Mouse (Mus musculus) heart, embryonic 14.5 days (tissue): ENCODE measurements around the gene Xdh. TPM values are rescaled to one million over a fixed set of nuclear protein-coding genes. Genes with fewer than 3 reads are reported as not detected.
"Not testable (repeated sequence)": the region's sequence is repeated elsewhere in the genome, so short reads cannot be mapped to it uniquely, and the experiment has no call there.

ENCODE experiments used
- ATAC-seq: fragments of 200-750 bp; cut with Nextera tagmentation; 2 replicates; pipeline ENCODE4 v1.8.0; 2017; ENCODE audit warnings: low read depth, moderate TSS enrichment; ENCODE audit not compliant: insufficient number of reproducible peaks, insufficient read depth, low FRiP score
- H3K27ac ChIP-seq, 2 experiments: fragments of 200-500 bp in 1 of 2; fragments of 300-500 bp in 1 of 2; sonication (generic) in 1 of 2; replicated peaks in 1 of 2; 2 replicates each; pipeline ENCODE4 v1.5.1; 2012 to 2014; ENCODE audit warnings: low read depth in 2 of 2, low read length in 2 of 2, control low read depth in 1 of 2, mild to moderate bottlenecking in 1 of 2, mixed read lengths in 1 of 2; ENCODE audit not compliant: control insufficient read depth in 1 of 2, insufficient read depth in 1 of 2
- H3K27me3 ChIP-seq: fragments of 300-500 bp; sonication (generic); 2 replicates; pipeline ENCODE4 v1.6.1; 2014; ENCODE audit warnings: mild to moderate bottlenecking, low read length, control low read depth; ENCODE audit not compliant: control insufficient read depth, insufficient read depth
- H3K36me3 ChIP-seq: fragments of 300-500 bp; sonication (generic); 2 replicates; pipeline ENCODE4 v1.6.1; 2014; ENCODE audit warnings: mild to moderate bottlenecking, control low read depth, low read length, mixed read lengths; ENCODE audit not compliant: control insufficient read depth, insufficient read depth
- H3K4me1 ChIP-seq, 2 experiments: fragments of 200-500 bp in 1 of 2; fragments of 300-500 bp in 1 of 2; sonication (generic) in 1 of 2; 2 replicates each; pipeline ENCODE4 v1.6.1; 2012 to 2014; ENCODE audit warnings: low read length in 2 of 2, control low read depth in 1 of 2, mixed read lengths in 1 of 2; ENCODE audit not compliant: control insufficient read depth in 2 of 2, insufficient read depth in 2 of 2
- H3K4me2 ChIP-seq: fragments of 300-500 bp; sonication (generic); 2 replicates; pipeline ENCODE4 v1.6.1; 2014; ENCODE audit warnings: mild to moderate bottlenecking, low read length
- H3K4me3 ChIP-seq, 2 experiments: fragments of 200-500 bp in 1 of 2; fragments of 300-500 bp in 1 of 2; sonication (generic) in 1 of 2; 2 replicates each; pipeline ENCODE4 v1.5.1; 2012 to 2014; ENCODE audit warnings: low read length in 2 of 2, mild to moderate bottlenecking in 2 of 2, control low read depth in 1 of 2, low read depth in 1 of 2, moderate library complexity in 1 of 2; ENCODE audit not compliant: control insufficient read depth in 1 of 2, insufficient read depth in 1 of 2
- H3K9ac ChIP-seq: fragments of 300-500 bp; sonication (generic); 2 replicates; pipeline ENCODE4 v1.6.1; 2014; ENCODE audit warnings: mild to moderate bottlenecking, low read length
- H3K9me3 ChIP-seq: fragments of 300-500 bp; sonication (generic); 2 replicates; pipeline ENCODE4 v1.6.1; 2016; ENCODE audit warnings: low read length, control low read depth; ENCODE audit not compliant: control insufficient read depth
- WGBS: fragments of 180-500 bp; shearing (Covaris S2); extraction: QIAGEN DNeasy Blood & Tissue Kit; methylation state at CpG from one replicate; pipeline ENCODE4 v1.1.7; 2014; 5-methylcytosine and 5-hydroxymethylcytosine counted together
- polyA plus RNA-seq: library from polyadenylated mRNA; unstranded; fragments of >200 nt; fragmentation: Nextera tagmentation; extraction: Ambion mirVana; gene quantifications from 2 replicates; pipeline ENCODE4 v1.2.1, GENCODE M21; 2014

The Xdh gene
- polyA plus RNA-seq, 1 experiment from 2014 or later, result 0.96 TPM

DNA sequence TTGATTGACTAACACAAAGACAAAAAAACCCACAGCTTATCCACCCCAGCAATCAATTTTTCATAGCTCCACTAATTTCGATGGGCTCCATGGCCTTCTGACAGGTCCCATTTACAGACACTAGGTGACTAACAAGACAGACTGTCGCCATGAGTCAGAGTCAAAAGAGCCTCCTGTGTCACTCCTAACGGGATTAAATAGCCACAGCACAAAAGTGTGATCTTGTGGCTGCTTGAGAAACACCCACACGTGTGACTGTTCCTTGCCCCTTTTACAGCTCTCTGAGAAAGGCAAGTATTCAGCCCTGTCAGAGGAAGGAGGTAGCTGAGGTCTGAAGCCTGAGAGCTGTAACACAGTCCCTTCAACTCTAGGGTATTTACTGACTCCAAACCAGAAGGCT, 96.3 kb downstream of the Xdh start:
- H3K27ac ChIP-seq, result no peak overlapping the region
- 0 out of 2 replicates have a peak, but pooled peaks cover 5% of the 10 kb centered on the region for H3K27me3 ChIP-seq
- H3K4me1 ChIP-seq, result peaks cover 7 to 8% of the 10 kb centered on the region in 2 experiments; a peak in 2 of 4 replicates
- no peak overlapping the region for H3K9ac ChIP-seq
- no peaks in the 10 kb centered on the region for H3K36me3 ChIP-seq
- no peak for ATAC-seq
- H3K9me3 ChIP-seq, result peaks cover 8% of the 10 kb centered on the region; the same call in 1 of the 2 replicates
- H3K4me2 ChIP-seq, result no peak overlapping the region
- no peak overlapping the region for H3K4me3 ChIP-seq
- WGBS, result 70% methylated on average over 4 of the region's 4 CpGs

DNA sequence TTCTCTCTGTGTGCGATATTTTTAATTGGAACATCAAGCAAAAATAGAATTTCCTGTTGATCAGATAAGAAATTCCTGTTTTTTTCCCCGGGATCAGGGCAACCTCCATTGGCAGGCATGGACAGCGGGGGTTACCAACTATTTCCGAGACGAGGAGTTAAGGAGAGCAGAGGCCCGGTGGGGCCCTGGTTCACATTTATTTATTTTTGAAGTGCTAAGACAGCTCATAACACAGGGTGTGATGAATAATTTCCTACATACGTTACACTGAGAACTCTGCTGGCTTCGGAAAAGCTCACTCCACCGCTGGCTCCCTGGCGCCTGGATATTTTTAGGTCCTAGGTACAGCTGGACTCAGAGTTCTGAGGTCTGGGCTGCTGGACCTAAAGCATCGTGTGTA, 97.0 kb downstream of the Xdh start:
- H3K27me3 ChIP-seq, result 0 out of 2 replicates have a peak, but pooled peaks cover 5% of the 10 kb centered on the region
- no peak overlapping the region for H3K4me3 ChIP-seq
- ATAC-seq, result no peak
- no peak overlapping the region for H3K27ac ChIP-seq
- H3K4me1 ChIP-seq, result peaks cover 7 to 8% of the 10 kb centered on the region in 2 experiments; a peak in 2 of 4 replicates
- no peaks in the 10 kb centered on the region for H3K36me3 ChIP-seq
- peaks cover 8% of the 10 kb centered on the region; the same call in 1 of the 2 replicates for H3K9me3 ChIP-seq
- no peak overlapping the region for H3K9ac ChIP-seq
- no peak overlapping the region for H3K4me2 ChIP-seq
- WGBS, result 56% methylated on average over 11 of the region's 11 CpGs

DNA sequence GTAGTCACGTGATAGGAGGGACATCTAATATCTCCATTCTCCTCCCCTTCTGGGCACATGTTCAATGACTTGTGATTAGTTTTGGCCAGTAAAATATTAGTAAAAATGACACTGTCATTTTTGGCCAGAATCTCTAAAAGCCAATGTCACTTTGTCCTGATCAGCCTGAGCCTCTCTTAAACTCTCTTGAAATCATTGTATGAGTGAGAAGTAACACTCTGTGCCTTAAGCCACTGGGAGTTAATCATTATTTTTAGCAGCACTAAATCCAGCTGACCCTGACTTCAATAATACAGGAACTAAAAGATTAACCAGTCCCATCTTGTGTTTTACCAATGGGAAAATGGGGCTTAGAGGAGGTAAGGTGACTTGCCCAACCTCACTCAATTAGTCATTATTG, 102.6 kb downstream of the Xdh start:
- ATAC-seq, result no peak
- H3K4me3 ChIP-seq, result no peak overlapping the region
- H3K36me3 ChIP-seq, result no peaks in the 10 kb centered on the region
- H3K9ac ChIP-seq, result no peak overlapping the region
- H3K9me3 ChIP-seq, result no peaks in the 10 kb centered on the region
- H3K4me1 ChIP-seq, result no peaks in the 10 kb centered on the region
- H3K27me3 ChIP-seq, result 0 out of 2 replicates have a peak, but pooled peaks cover 5% of the 10 kb centered on the region
- no peak overlapping the region for H3K4me2 ChIP-seq
- no peak overlapping the region for H3K27ac ChIP-seq
- 66% methylated on average over 1 of the region's 1 CpGs for WGBS

DNA sequence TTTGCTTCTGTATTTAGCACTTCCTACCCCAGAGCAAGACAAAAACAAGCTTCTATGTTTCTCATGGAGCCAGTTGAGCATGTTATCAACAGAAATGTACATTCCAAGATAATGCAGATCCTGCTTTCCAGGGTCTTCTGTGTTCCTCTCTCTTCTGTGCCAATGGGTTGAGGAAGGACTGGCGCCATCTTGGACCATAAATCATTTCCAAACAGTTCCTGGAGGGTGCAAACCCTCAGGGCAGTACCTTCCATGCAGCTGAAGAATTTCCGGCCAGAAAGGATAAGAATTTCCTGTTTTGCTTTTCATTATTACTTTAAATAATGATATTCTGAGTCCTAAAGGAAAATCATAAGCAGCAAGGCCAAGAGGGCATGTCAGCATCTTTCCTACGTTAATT, 104.4 kb downstream of the Xdh start:
- WGBS, result 57% methylated on average over 3 of the region's 3 CpGs
- Histone ChIP-seq H3K4me2 (no peak overlapping the region), H3K27me3 (no peaks in the 10 kb centered on the region), H3K9me3 (no peaks in the 10 kb centered on the region), H3K36me3 (no peaks in the 10 kb centered on the region), H3K4me1 (peaks cover under 1 to 3% of the 10 kb centered on the region in 2 experiments; a peak in 2 of 4 replicates), H3K4me3 (no peak overlapping the region), H3K27ac (no peak overlapping the region), H3K9ac (no peak overlapping the region)
- no peak for ATAC-seq

DNA sequence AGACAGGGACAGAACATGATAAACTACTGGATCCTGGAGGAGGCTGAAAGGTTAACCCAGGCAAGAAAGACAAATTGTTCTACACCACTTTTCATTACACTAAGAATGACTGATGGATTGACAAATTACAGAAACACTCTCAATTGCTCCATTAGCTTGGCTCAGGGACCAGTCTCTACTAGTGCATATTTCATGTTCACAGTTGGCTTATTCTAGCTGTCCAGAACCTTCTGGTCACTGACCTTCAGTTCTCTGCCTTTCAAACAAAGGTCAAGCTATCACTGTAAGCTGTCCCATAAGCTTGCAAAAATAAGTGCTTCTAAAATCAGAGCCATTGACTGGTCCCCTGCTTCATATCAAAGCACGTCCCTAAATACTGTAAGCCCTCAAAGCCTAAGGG, 107.0 kb downstream of the Xdh start:
- Histone ChIP-seq H3K9ac (no peak overlapping the region), H3K4me2 (no peak overlapping the region), H3K36me3 (no peaks in the 10 kb centered on the region), H3K27me3 (no peaks in the 10 kb centered on the region), H3K9me3 (no peaks in the 10 kb centered on the region), H3K4me3 (no peak overlapping the region), H3K4me1 (peaks cover 7 to 15% of the 10 kb centered on the region in 2 experiments), H3K27ac (no peak overlapping the region)
- 54% methylated on average over 1 of the region's 1 CpGs for WGBS
- no peak for ATAC-seq

DNA sequence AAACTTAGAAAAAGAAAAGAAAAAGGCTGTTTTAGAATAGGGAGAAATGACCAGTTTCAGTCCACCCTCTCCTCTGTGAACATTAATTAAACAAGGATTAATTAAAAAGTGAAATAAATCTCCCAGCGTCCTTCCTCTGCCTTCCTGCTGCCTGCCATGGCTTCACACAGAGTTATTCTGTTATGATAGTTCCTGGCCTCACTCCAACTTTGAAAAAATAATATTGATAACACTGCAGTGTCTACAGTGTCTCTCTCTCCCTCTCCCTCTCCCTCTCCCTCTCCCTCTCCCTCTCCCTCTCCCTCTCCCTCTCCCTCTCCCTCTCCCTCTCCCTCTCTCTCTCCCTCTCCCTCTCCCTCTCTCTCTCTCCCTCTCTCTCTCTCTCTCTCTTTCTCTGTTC, 110.1 kb downstream of the Xdh start:
- peaks cover 7 to 15% of the 10 kb centered on the region in 2 experiments for H3K4me1 ChIP-seq
- H3K36me3 ChIP-seq, H3K9me3 ChIP-seq, H3K27me3 ChIP-seq, ATAC-seq, H3K4me3 ChIP-seq, H3K9ac ChIP-seq, H3K4me2 ChIP-seq: not testable (repeated sequence)
- 0 out of 4 replicates have a peak overlapping the region, but pooled peaks of 1 of the 2 experiments have one; percentile 14 for H3K27ac ChIP-seq
- 15% methylated on average over 1 of the region's 1 CpGs for WGBS

DNA sequence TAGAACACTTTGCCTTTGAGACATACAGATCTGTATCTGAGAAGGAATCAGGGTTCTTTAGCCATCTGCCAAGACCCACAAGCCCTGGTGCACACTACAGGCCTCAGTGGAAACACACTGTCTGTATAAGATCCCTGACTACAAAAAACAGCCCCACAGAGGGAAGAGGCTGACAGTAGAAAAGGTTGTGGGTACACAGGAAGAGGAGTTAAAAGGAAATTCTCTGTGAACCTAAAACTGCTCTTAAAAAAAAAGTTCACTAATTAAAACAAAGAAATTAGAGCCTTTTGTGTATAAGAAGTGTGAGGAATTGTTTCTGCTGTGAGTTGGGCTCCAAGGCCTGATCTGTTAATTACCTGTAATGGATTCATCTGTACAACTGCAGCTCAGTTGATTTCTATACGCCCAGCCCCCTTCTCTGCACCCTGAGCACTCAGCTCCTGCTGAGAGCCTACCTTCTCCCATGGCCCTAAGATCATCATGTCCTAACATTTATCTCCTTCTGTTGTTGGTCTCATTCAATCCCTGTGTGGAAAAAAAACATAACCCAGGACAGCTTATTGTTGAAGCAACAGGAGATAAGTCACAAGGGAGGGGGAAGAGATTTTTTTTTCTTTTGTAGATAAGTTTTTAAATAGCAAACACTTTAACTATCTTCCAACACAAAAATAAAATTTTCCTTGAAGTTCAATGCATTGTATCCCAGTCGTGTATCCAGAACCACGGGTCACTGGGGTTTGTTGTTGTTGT, 110.7 kb downstream of the Xdh start:
- Histone ChIP-seq H3K36me3 (no peaks in the 10 kb centered on the region), H3K27ac (0 out of 4 replicates have a peak overlapping the region, but pooled peaks of 1 of the 2 experiments have one; percentile 14), H3K4me1 (peaks cover 7 to 15% of the 10 kb centered on the region in 2 experiments), H3K27me3 (no peaks in the 10 kb centered on the region), H3K9me3 (no peaks in the 10 kb centered on the region), H3K9ac (no peak overlapping the region), H3K4me3 (no peak overlapping the region), H3K4me2 (no peak overlapping the region)
- no peak for ATAC-seq
- WGBS, result 33% methylated on average over 3 of the region's 3 CpGs
